Mouse (Mus musculus) ES-E14 (cell line): ENCODE results near the gene Paqr4.

Experiments used
- CHD2 ChIP-seq: IDR thresholded peaks from 2 replicates; pipeline ENCODE4 v1.6.1; 2014; ENCODE audit warnings: mild to moderate bottlenecking, low read depth, low read length, inconsistent platforms
- ZC3H11A ChIP-seq: IDR thresholded peaks from 2 replicates; pipeline ENCODE4 v1.6.1; 2012; ENCODE audit warnings: low read depth, mild to moderate bottlenecking, inconsistent platforms, low read length, borderline replicate concordance
- ZNF384 ChIP-seq: IDR thresholded peaks from 2 replicates; pipeline ENCODE4 v1.6.1; 2012; ENCODE audit warnings: low read depth, low read length, inconsistent platforms

DNA sequence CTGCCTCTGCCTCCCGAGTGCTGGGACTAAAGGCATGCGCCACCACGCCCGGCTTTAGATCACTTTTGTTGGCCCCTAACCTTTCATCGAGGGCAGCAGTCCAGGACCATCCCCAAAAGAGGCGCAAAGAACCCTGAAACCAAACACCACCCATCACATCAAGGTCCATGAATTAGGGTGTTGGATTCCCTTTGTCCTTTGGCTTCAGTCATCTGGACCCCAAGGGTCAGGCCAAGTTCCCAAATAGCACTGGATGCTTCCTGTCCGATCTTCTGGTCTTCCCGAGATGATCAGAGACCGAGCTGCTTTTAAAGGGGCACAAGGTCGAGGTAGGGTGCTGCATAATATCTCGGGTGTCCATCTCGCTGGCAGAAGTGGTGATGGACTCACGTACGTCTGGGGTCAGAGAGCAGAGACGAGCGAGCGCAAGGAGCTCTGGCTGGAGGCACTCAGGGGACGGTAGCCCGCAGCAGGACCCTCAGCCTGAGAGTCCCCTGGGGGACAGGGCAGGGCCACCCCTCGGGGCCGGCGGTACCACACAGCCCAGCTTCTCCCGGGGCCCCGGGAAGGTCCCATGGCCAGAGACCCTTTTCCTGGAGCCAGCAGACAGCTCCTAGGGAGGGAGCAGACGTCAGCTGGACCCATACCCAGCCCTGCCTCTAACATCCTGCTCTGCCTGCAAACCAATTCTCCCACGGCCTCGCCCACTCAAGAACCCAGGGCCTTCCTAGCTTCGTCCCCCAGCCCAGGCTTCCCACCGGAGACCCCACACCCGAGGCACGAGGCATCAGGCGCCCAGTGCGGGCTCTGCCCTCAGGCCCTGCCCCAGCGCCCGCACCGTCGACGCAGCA, 917 bp upstream of the Paqr4 start:
- TF ChIP-seq ZC3H11A (no peak), CHD2 (no peak), ZNF384 (no peak)
